Mouse (Mus musculus) thymus, postnatal 0 days (tissue): ENCODE data around the gene Etv6. TPM values are rescaled to one million over a fixed set of nuclear protein-coding genes. Genes with fewer than 3 reads are reported as not detected.

Experiments used
- DNase-seq: peaks from one replicate; pipeline ENCODE4 v3.0.0-alpha.2; 2015; ENCODE audit warnings: low spot score
- polyA plus RNA-seq: library from polyadenylated mRNA; unstranded; fragments of >200 nt; fragmentation: Nextera tagmentation; extraction: Ambion mirVana; gene quantifications from 2 replicates; pipeline ENCODE4 v1.2.1, GENCODE M21; 2015

The Etv6 gene
- polyA plus RNA-seq, 1 experiment from 2014 or later, result 12.1 TPM

GRCm38 (mm10) chr6:134165012-134165411, 129.5 kb downstream of the Etv6 start:
- peak; percentile 65 for DNase-seq

- no peak for DNase-seq
These were observed 132.5 kb downstream of the Etv6 start for GRCm38 (mm10) chr6:134167963-134168362.

- peak; percentile 63 for DNase-seq
These were observed 133.3 kb downstream of the Etv6 start for GRCm38 (mm10) chr6:134168799-134169198.

- no peak for DNase-seq
These were observed 135.7 kb downstream of the Etv6 start for GRCm38 (mm10) chr6:134171235-134171634.

- DNase-seq, result no peak
These were observed 136.6 kb downstream of the Etv6 start for GRCm38 (mm10) chr6:134171906-134172728.

GRCm38 (mm10) chr6:134173439-134173838, 137.9 kb downstream of the Etv6 start:
- DNase-seq, result peak; percentile 17

GRCm38 (mm10) chr6:134175059-134175458, 139.6 kb downstream of the Etv6 start:
- DNase-seq, result peak; percentile 54

GRCm38 (mm10) chr6:134177196-134177595, 141.7 kb downstream of the Etv6 start:
- no peak for DNase-seq

- DNase-seq, result no peak
These were observed 146.9 kb downstream of the Etv6 start for GRCm38 (mm10) chr6:134182301-134182948.

GRCm38 (mm10) chr6:134183592-134184342, 148.3 kb downstream of the Etv6 start:
- peak; percentile 35 for DNase-seq

- no peak for DNase-seq
These were observed 150.9 kb downstream of the Etv6 start for GRCm38 (mm10) chr6:134186286-134186903.

- DNase-seq, result no peak
These were observed 153.2 kb downstream of the Etv6 start for GRCm38 (mm10) chr6:134188719-134189118.

GRCm38 (mm10) chr6:134189174-134189573, 153.7 kb downstream of the Etv6 start:
- no peak for DNase-seq

- DNase-seq, result peak; percentile 57
These were observed 154.2 kb downstream of the Etv6 start for GRCm38 (mm10) chr6:134189575-134190132.

GRCm38 (mm10) chr6:134190597-134191278, 155.2 kb downstream of the Etv6 start:
- DNase-seq, result no peak

GRCm38 (mm10) chr6:134192710-134193109, 157.2 kb downstream of the Etv6 start:
- no peak for DNase-seq

- DNase-seq, result no peak
These were observed 164.4 kb downstream of the Etv6 start for GRCm38 (mm10) chr6:134199895-134200294.

GRCm38 (mm10) chr6:134200577-134200976, 165.1 kb downstream of the Etv6 start:
- no peak for DNase-seq

- no peak for DNase-seq
These were observed 166.7 kb downstream of the Etv6 start for GRCm38 (mm10) chr6:134202176-134202575.

- no peak for DNase-seq
These were observed 169.7 kb downstream of the Etv6 start for GRCm38 (mm10) chr6:134205163-134205562.

- DNase-seq, result no peak
These were observed 170.2 kb downstream of the Etv6 start for GRCm38 (mm10) chr6:134205726-134206125.
